Mouse (Mus musculus) skeletal muscle tissue, adult 2 months (tissue): ENCODE measurements around the gene Lrp10.

ENCODE experiments used
- DNase-seq: peaks from one replicate; pipeline ENCODE4 v3.0.0-alpha.2; 2012; ENCODE audit warnings: low read depth, low spot score

Gene Lrp10

GRCm38 (mm10) chr14:54433941-54434531 is 29.9 kb upstream of the Lrp10 start:
- DNase-seq, result no peak

- DNase-seq, result no peak
Observed at GRCm38 (mm10) chr14:54435194-54435918, 28.6 kb upstream of the Lrp10 start.

GRCm38 (mm10) chr14:54439155-54439554 is 24.8 kb upstream of the Lrp10 start:
- no peak for DNase-seq

- no peak for DNase-seq
Observed at GRCm38 (mm10) chr14:54439610-54440009, 24.3 kb upstream of the Lrp10 start.

GRCm38 (mm10) chr14:54440538-54440937 is 23.4 kb upstream of the Lrp10 start:
- DNase-seq, result no peak

GRCm38 (mm10) chr14:54441365-54441764 is 22.6 kb upstream of the Lrp10 start:
- no peak for DNase-seq

- DNase-seq, result no peak
Observed at GRCm38 (mm10) chr14:54442548-54442947, 21.4 kb upstream of the Lrp10 start.

GRCm38 (mm10) chr14:54443196-54443595 is 20.7 kb upstream of the Lrp10 start:
- DNase-seq, result peak; percentile 73

- DNase-seq, result peak; percentile 89
Observed at GRCm38 (mm10) chr14:54443712-54444618, 20.0 kb upstream of the Lrp10 start.

- no peak for DNase-seq
Observed at GRCm38 (mm10) chr14:54445476-54445875, 18.5 kb upstream of the Lrp10 start.

GRCm38 (mm10) chr14:54453566-54453965 is 10.4 kb upstream of the Lrp10 start:
- DNase-seq, result no peak

- DNase-seq, result no peak
Observed at GRCm38 (mm10) chr14:54454669-54455528, 9.0 kb upstream of the Lrp10 start.

GRCm38 (mm10) chr14:54457907-54458569 is 5.9 kb upstream of the Lrp10 start:
- no peak for DNase-seq

GRCm38 (mm10) chr14:54462146-54462545 is 1.8 kb upstream of the Lrp10 start:
- DNase-seq, result no peak

- no peak for DNase-seq
Observed at GRCm38 (mm10) chr14:54463108-54463958, 604 bp upstream of the Lrp10 start.

- DNase-seq, result peak; percentile 48
Observed at GRCm38 (mm10) chr14:54464293-54465005, 512 bp downstream of the Lrp10 start.

GRCm38 (mm10) chr14:54471467-54471866 is 7.5 kb downstream of the Lrp10 start:
- DNase-seq, result no peak

GRCm38 (mm10) chr14:54472671-54473070 is 8.7 kb downstream of the Lrp10 start:
- no peak for DNase-seq

- no peak for DNase-seq
Observed at GRCm38 (mm10) chr14:54474744-54475143, 10.8 kb downstream of the Lrp10 start.
